Mouse (Mus musculus): Measurements from ENCODE around the gene Cntn3.

DNA sequence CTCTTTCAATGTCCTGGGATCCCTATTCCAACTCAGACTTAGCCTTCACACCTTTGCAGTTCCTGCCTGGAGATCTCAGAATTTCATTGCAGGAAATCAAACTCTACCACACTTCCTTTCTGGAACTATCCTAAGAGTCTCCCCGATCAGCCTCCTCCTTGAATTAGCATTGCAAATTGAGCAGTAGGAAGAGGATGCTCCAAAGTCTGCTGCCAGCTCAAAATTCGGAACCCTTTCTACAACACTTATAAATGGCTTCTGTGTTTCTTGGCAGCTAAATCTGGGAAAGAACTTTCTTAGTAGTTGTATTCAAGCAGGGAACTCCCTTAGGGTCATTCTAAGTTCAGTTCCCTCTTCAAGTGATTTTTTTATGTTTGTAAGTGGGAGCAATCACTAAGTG lies 24.9 kb upstream of the Cntn3 start:
- no peak for TF ChIP-seq EP300 (IDR thresholded peaks at IDR 0.05; ENCODE audit: low read depth)
- no peak for TF ChIP-seq CTCF (IDR thresholded peaks at IDR 0.05; ENCODE audit: low read depth)

Measured in heart, postnatal 0 days (tissue).